Mouse (Mus musculus) urinary bladder, postnatal 25 days (tissue): Measurements from ENCODE around the gene Zbtb8b.
"Not testable (repeated sequence)": the region's sequence is repeated elsewhere in the genome, so short reads cannot be mapped to it uniquely, and the experiment has no call there.

ENCODE experiments used
- DNase-seq: peaks from one replicate; pipeline ENCODE4 v3.0.0; 2022; ENCODE audit warnings: low spot score

Zbtb8b gene

GRCm38 (mm10) chr4:129415892-129416291, 24.8 kb downstream of the Zbtb8b start:
- DNase-seq, result no peak

DNA sequence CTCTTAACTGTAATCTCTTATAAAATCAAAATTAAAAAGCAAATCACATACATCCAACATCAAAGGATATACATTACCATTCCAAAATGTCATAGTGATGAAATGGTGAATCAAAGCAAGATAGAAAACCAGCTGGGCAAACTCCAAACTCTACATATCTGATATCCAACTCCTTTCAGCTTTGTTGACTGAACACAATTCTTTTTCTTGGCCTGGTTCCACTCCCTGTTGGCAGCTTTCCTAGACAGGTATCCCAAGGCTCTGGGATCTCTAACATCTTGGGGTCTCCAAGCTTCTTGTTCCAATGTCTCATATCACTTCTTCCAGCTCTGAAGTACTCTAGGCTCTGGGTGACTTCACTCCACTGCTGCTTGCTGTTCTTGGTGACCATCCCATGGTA, 29.7 kb downstream of the Zbtb8b start:
- no peak for DNase-seq

DNA sequence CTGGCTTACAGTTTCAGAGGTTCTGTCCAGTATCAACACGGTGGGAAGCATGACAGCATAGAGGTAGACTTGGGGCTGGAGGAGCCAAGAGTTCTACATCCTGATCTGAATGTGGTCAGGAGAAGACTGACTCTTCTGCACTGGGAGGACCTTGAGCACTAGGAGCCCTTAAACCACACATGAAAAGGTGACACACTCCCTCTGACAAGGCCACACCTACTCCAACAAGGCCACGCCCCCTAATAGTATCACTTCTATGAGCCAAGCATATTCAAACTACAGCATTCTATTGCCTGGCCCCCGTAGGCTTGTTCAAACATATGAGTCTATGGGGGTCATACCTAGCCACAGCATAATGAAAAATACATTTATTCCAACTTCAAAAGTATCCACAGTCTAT, 30.1 kb downstream of the Zbtb8b start:
- DNase-seq, result not testable (repeated sequence)

DNA sequence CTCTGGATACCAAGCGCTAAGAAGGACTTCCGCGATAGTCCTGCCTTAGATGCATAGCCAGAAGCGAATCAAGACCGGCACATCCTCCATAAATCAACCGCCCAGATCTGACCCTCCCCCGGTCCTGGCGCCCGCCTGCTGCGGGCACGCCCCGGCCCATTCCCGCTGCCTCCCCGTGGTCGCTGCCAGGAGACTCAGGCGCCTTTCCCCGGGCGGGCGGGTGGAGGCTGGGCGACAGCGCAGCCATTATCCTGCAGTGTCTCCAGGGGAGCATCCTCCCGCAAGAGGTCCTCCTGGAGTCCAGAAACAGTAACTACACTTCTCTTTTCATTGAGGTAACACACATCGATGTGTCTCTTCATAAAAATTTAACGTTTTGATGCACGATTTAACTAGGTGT, 34.2 kb downstream of the Zbtb8b start:
- peak; percentile 59 for DNase-seq

- DNase-seq, result no peak
Measured at GRCm38 (mm10) chr4:129399813-129400212, 40.8 kb downstream of the Zbtb8b start.

DNA sequence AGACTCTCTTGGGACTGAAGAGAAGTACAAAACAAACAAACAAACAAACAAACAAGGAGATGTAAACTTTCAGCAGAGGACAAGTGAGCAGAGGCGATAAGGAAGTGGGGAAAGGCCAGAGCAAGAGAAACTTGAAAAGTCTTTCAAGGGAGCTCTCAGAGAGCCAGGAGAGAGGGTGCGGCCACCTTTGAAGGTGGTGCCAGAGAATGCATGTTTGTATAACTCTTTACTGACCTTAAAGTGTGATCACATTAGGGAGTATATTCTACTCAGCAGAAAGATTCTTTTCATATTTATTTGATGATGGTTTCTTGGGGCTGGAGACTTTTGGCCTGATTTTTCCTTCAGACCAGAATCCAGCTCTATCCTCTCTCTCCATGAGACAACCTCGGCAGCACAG, 43.7 kb downstream of the Zbtb8b start:
- DNase-seq, result no peak

GRCm38 (mm10) chr4:129394089-129394870, 46.4 kb downstream of the Zbtb8b start:
- no peak for DNase-seq

GRCm38 (mm10) chr4:129390936-129391557, 49.6 kb downstream of the Zbtb8b start:
- no peak for DNase-seq

GRCm38 (mm10) chr4:129390216-129390743, 50.4 kb downstream of the Zbtb8b start:
- no peak for DNase-seq

DNA sequence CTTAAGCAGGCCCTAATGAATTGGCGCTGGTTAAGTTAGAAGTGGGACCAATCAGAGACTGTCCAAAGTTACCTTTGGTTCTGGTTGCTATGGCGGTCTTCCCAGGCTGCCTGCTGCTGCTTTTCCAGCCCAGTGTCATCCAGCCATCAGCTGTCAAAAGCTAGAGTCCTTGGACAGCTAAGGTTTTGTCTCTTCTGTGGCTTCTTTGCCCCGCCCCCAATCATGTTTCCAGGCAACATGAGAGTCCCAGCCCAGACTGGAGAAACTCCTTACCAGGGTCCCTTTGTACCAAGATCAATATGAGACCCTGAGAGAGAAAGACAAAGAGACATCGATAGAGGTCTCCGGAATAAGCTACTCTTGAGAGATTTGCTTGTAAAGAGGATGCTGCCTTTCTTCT, 52.2 kb downstream of the Zbtb8b start:
- no peak for DNase-seq

GRCm38 (mm10) chr4:129386989-129387388, 53.7 kb downstream of the Zbtb8b start:
- no peak for DNase-seq

DNA sequence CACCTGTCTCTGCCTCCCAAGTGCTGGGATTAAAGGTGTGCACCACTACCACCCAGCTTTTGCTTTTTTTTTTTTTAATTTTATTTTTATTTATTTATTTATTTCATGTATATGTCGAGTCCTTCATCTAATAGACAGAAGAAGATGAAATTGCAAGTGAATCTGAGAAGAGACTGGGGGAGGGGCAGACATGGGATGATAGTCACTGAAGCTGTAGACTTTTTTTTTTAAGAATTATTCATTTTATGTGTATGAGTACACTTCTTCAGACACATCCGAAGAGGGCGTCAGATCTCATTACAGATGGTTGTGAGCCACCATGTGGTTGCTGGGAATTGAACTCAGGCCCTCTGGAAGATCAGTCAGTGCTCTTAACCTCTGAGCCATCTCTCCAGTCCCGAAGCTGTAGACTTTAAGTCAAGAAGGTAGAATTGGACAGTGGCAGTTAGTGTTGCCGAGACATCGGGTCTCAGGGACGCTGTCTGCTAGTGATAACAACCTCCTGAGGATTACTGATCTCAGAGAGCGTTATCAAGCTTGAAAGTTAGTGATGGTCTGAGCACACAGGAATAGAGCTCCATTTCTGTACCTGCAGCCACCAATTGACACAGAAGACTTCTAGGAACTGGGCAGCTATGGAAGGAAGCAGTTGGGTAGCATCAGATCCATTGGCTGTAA, 54.2 kb downstream of the Zbtb8b start:
- no peak for DNase-seq

GRCm38 (mm10) chr4:129385685-129386084, 55.0 kb downstream of the Zbtb8b start:
- no peak for DNase-seq

DNA sequence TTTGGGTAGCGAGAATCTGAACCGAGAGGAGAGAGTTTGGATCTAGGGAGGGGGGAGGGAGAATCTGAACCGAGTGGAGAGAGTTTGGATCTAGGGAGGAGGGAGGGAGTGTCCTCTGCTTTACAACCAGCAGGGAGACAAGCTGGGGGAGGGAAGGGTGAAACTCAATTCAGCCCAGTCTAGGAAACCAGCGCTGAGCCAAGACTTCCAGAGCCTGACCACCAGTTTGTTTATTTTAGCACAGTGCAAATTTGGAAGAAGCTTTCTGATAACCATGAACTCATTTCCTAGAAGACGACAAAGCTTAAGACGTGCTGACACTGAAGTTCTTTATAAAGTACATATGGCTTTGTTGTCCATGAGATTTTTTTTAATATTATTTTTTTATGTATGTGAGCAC, 56.2 kb downstream of the Zbtb8b start:
- no peak for DNase-seq

DNA sequence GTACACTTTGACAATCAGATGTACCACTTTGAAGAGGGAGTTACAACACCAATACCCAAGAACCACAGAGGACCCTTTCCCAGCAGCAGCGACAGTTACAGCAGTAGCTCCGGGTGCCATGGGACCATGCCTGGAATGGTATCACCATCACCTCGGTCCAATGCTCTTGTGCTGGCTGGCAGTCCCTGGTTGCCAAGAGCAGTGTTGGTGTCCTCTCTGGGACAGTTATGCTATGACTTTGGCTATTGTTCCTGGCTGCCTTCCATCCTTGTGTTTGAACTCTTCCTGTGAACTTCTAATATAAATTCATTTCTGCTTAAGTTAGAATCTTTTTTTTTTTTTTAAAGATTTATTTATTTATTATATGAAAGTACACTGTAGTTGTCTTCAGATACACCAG, 57.1 kb downstream of the Zbtb8b start:
- DNase-seq, result no peak

DNA sequence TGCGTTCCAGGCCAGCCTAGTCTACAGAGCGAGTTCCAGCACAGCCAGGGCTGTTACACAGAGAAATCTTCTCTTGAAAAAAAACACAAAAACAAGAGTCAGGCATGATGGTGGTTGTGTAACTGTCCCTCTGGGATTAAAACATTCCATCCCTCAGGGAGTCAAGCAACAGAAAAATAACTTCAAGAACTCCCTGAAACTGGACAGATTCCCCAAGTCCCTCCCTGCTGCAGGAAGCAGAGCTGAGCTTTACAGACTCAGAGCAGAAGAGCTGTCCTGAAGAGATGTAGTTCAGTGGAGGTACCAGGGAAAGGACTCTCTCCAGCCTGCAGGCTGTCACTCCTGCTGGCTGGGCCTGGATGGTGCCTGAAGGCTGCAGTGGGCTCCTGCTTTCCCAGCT, 58.2 kb downstream of the Zbtb8b start:
- no peak for DNase-seq

- no peak for DNase-seq
Measured at GRCm38 (mm10) chr4:129382029-129382428, 58.6 kb downstream of the Zbtb8b start.

DNA sequence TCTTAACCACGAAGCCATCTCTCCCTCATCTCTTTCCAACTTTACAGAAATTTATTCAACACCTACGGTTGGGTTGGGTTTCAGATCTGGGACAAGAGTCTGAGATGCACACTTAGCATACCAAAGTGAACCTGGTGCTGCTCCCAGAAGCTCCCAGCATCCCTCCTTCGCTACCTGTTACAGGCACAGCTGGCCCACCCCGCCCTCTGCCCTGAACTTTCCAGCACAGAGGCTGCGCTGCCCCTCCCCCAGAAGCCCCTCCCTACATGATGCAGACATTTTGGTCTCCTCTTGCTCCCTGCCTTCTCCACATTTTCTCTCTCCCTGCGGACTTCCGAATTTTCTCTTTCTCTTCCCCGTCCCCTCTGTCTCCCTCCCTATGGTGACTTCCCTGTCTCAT, 59.5 kb downstream of the Zbtb8b start:
- no peak for DNase-seq

DNA sequence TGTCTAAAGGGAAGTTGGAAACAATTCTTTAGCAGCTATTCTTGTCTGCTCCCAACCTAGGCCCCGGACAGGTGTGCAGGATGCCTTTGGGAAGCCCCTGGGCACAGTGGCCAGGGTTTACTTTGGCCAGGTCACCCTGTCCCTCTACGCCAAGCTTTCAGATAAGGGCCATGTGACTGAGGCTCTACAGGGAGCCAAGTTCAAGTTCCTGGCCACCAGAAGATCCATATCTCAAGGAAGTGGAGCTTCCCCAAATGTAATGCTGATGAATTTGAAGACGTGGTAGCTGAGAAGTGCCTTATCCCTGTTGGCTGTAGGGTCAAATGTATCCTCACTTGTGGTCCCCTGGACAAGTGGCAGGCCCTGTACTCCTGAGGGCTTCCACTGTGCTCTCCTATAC, 60.8 kb downstream of the Zbtb8b start:
- no peak for DNase-seq

- peak; percentile 46 for DNase-seq
Measured at GRCm38 (mm10) chr4:129377601-129378390, 62.9 kb downstream of the Zbtb8b start, which contains the start of gene Zbtb8a. Zbtb8a (minus strand) TSS chr4:129378116.

DNA sequence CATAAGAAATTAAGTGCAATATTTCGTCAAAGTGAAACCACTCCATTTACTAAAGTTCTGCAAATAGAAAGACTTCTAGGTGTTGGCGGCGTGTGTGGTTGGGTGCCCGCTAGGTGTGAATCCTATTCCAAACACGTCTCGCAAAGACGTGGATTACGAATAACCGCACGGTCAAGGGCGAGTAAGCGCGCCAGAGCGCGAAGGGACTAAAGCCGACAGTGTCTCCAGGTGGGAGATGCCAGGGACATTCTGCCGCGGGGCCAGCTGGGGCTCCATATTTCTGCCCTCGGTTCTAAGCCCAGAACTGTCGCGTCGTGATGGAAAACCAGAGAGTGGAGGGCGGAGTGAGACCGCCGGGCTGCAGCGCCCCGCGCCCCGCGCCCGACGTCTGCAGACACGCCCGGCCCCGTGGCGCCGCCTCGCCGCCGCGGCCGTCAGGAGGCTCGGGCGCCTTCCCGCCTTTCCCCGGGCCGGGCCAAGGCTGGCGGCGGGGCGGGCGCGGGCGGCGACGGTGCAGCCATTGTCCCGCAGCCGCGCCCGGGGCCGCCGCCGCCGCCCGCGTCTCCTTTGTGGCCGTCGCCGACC, 63.6 kb downstream of the Zbtb8b start:
- DNase-seq, result peak; percentile 48

DNA sequence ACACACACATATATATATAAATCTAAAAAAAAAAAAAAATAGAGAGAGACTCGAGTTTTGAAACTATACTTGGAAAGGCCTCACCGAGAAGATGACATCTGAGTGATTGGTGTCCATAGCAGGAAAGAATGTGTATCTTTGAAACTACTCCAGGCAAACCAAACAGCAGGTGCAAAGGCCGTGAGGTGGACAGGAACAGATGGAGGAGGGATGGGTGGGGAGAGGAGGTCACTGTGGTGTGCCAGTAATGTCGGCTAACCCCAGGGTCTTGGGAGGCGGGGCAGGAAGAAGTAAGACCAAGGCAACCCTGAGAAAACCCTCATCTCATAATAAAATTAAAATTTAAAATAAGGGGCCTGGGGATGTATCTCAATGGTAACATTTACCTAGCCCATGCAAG, 64.8 kb downstream of the Zbtb8b start:
- no peak for DNase-seq
